Mouse (Mus musculus) heart, embryonic 15.5 days (tissue): ENCODE data around the gene Col28a1. TPM values are rescaled to one million over a fixed set of nuclear protein-coding genes. Genes with fewer than 3 reads are reported as not detected.

Experiments
- ATAC-seq: fragments of 200-750 bp; cut with Nextera tagmentation; replicated peaks from 2 replicates; pipeline ENCODE4 v1.8.0; 2017; ENCODE audit warnings: low read depth, moderate TSS enrichment; ENCODE audit not compliant: insufficient number of reproducible peaks, insufficient read depth, low FRiP score
- H3K27ac ChIP-seq: fragments of 300-500 bp; sonication (generic); 2 replicates; pipeline ENCODE4 v1.5.1; 2015; ENCODE audit warnings: mild to moderate bottlenecking, inconsistent platforms
- H3K27me3 ChIP-seq: fragments of 300-500 bp; sonication (generic); 2 replicates; pipeline ENCODE4 v1.6.1; 2015; ENCODE audit warnings: inconsistent platforms
- H3K36me3 ChIP-seq: fragments of 300-500 bp; sonication (generic); 2 replicates; pipeline ENCODE4 v1.6.1; 2015; ENCODE audit warnings: mild to moderate bottlenecking, inconsistent platforms
- H3K4me1 ChIP-seq: fragments of 300-500 bp; sonication (generic); replicated peaks from 2 replicates; pipeline ENCODE4 v1.6.1; 2015; ENCODE audit warnings: inconsistent platforms
- H3K4me2 ChIP-seq: fragments of 300-500 bp; sonication (generic); 2 replicates; pipeline ENCODE4 v1.6.1; 2015; ENCODE audit warnings: inconsistent platforms, mild to moderate bottlenecking, moderate library complexity
- H3K4me3 ChIP-seq: fragments of 300-500 bp; sonication (generic); 2 replicates; pipeline ENCODE4 v1.5.1; 2015; ENCODE audit warnings: mild to moderate bottlenecking, inconsistent platforms
- H3K9ac ChIP-seq: fragments of 300-500 bp; sonication (generic); 2 replicates; pipeline ENCODE4 v1.6.1; 2015; ENCODE audit warnings: mild to moderate bottlenecking, inconsistent platforms
- H3K9me3 ChIP-seq: fragments of 300-500 bp; sonication (generic); replicated peaks from 2 replicates; pipeline ENCODE4 v1.6.1; 2016; ENCODE audit warnings: inconsistent platforms
- WGBS: fragments of 180-500 bp; shearing (Covaris S2); methylation state at CpG from one replicate; pipeline ENCODE4 v1.1.7; 2015; ENCODE audit warnings: mixed read lengths; 5-methylcytosine and 5-hydroxymethylcytosine counted together
- polyA plus RNA-seq: library from polyadenylated mRNA; unstranded; fragments of >200 nt; fragmentation: Nextera tagmentation; extraction: Ambion mirVana; gene quantifications from 2 replicates; pipeline ENCODE4 v1.2.1, GENCODE M21; 2015

Gene Col28a1
- polyA plus RNA-seq, 1 experiment from 2014 or later: 0.19 TPM

- no peak overlapping the region for H3K4me2 ChIP-seq
- no peak overlapping the region for H3K27ac ChIP-seq
- no peaks in the 10 kb centered on the region for H3K36me3 ChIP-seq
- H3K27me3 ChIP-seq: no peaks in the 10 kb centered on the region
- no peak overlapping the region for H3K4me3 ChIP-seq
- H3K9me3 ChIP-seq: no peaks in the 10 kb centered on the region
- no peak overlapping the region for H3K9ac ChIP-seq
- ATAC-seq: no peak; the same call in 1 of the 2 replicates
- 23% methylated on average over 2 of the region's 2 CpGs for WGBS
- H3K4me1 ChIP-seq: peaks cover 9% of the 10 kb centered on the region; the same call in 1 of the 2 replicates
Measured at GRCm38 (mm10) chr6:8174062-8174461, 18.4 kb downstream of the Col28a1 start.

- Histone ChIP-seq H3K27ac (no peak overlapping the region), H3K9ac (no peak overlapping the region), H3K4me2 (no peak overlapping the region), H3K27me3 (no peaks in the 10 kb centered on the region), H3K4me3 (no peak overlapping the region), H3K36me3 (no peaks in the 10 kb centered on the region), H3K4me1 (no peaks in the 10 kb centered on the region), H3K9me3 (no peaks in the 10 kb centered on the region)
- ATAC-seq: no peak
- 52% methylated on average over 1 of the region's 1 CpGs for WGBS
Measured at GRCm38 (mm10) chr6:8172101-8172500, 20.3 kb downstream of the Col28a1 start.

- ATAC-seq: no peak
- 0 out of 2 replicates have a peak, but pooled peaks cover 2% of the 10 kb centered on the region for H3K4me1 ChIP-seq
- 57% methylated on average over 1 of the region's 1 CpGs for WGBS
Measured at GRCm38 (mm10) chr6:8164741-8165140, 27.7 kb downstream of the Col28a1 start.

GRCm38 (mm10) chr6:8160001-8160400 is 32.4 kb downstream of the Col28a1 start:
- no peaks in the 10 kb centered on the region for H3K27me3 ChIP-seq
- no peak overlapping the region for H3K27ac ChIP-seq
- no peak overlapping the region for H3K4me2 ChIP-seq
- ATAC-seq: no peak
- H3K9me3 ChIP-seq: no peaks in the 10 kb centered on the region
- no peak overlapping the region for H3K9ac ChIP-seq
- WGBS: 42% methylated on average over 2 of the region's 2 CpGs
- H3K4me3 ChIP-seq: no peak overlapping the region
- H3K36me3 ChIP-seq: no peaks in the 10 kb centered on the region
- H3K4me1 ChIP-seq: 0 out of 2 replicates have a peak, but pooled peaks cover 2% of the 10 kb centered on the region

More at GRCm38 (mm10) chr6:8164741-8165140, 27.7 kb downstream of the Col28a1 start:
- Histone ChIP-seq H3K36me3 (no peaks in the 10 kb centered on the region), H3K27me3 (no peaks in the 10 kb centered on the region), H3K9ac (no peak overlapping the region), H3K27ac (no peak overlapping the region), H3K4me2 (no peak overlapping the region), H3K9me3 (no peaks in the 10 kb centered on the region), H3K4me3 (no peak overlapping the region)

GRCm38 (mm10) chr6:8157121-8157520 is 35.3 kb downstream of the Col28a1 start:
- Histone ChIP-seq H3K4me3 (no peak overlapping the region), H3K27ac (no peak overlapping the region), H3K9me3 (no peaks in the 10 kb centered on the region), H3K27me3 (no peaks in the 10 kb centered on the region), H3K4me2 (no peak overlapping the region), H3K9ac (no peak overlapping the region), H3K4me1 (0 out of 2 replicates have a peak, but pooled peaks cover 2% of the 10 kb centered on the region), H3K36me3 (no peaks in the 10 kb centered on the region)
- no peak for ATAC-seq

GRCm38 (mm10) chr6:8152551-8153361 is 39.7 kb downstream of the Col28a1 start:
- H3K27ac ChIP-seq: no peak overlapping the region
- no peak overlapping the region for H3K4me2 ChIP-seq
- H3K9me3 ChIP-seq: no peaks in the 10 kb centered on the region
- 57% methylated on average over 10 of the region's 10 CpGs for WGBS
- ATAC-seq: no peak
- no peak overlapping the region for H3K9ac ChIP-seq
- no peaks in the 10 kb centered on the region for H3K27me3 ChIP-seq
- H3K4me3 ChIP-seq: no peak overlapping the region
- no peaks in the 10 kb centered on the region for H3K4me1 ChIP-seq
- H3K36me3 ChIP-seq: no peaks in the 10 kb centered on the region

- Histone ChIP-seq H3K9me3 (no peaks in the 10 kb centered on the region), H3K4me3 (no peak overlapping the region)
- WGBS: 82% methylated on average over 2 of the region's 2 CpGs
Measured at GRCm38 (mm10) chr6:8148916-8149315, 43.5 kb downstream of the Col28a1 start.

GRCm38 (mm10) chr6:8141881-8142280 is 50.5 kb downstream of the Col28a1 start:
- no peaks in the 10 kb centered on the region for H3K4me1 ChIP-seq
- H3K9ac ChIP-seq: no peak overlapping the region
- no peak overlapping the region for H3K27ac ChIP-seq
- no peak for ATAC-seq
- H3K4me3 ChIP-seq: no peak overlapping the region
- no peak overlapping the region for H3K4me2 ChIP-seq
- no peaks in the 10 kb centered on the region for H3K9me3 ChIP-seq
- no peaks in the 10 kb centered on the region for H3K27me3 ChIP-seq
- 26% methylated on average over 1 of the region's 1 CpGs for WGBS
- H3K36me3 ChIP-seq: no peaks in the 10 kb centered on the region

More at GRCm38 (mm10) chr6:8148916-8149315, 43.5 kb downstream of the Col28a1 start:
- no peak overlapping the region for H3K9ac ChIP-seq
- H3K4me1 ChIP-seq: no peaks in the 10 kb centered on the region
- no peak overlapping the region for H3K4me2 ChIP-seq
- H3K27me3 ChIP-seq: no peaks in the 10 kb centered on the region
- no peaks in the 10 kb centered on the region for H3K36me3 ChIP-seq
- H3K27ac ChIP-seq: no peak overlapping the region
- no peak for ATAC-seq

GRCm38 (mm10) chr6:8130149-8130548 is 62.3 kb downstream of the Col28a1 start:
- no peak overlapping the region for H3K9ac ChIP-seq
- no peak overlapping the region for H3K4me2 ChIP-seq
- no peak for ATAC-seq
- H3K27ac ChIP-seq: no peak overlapping the region
- H3K9me3 ChIP-seq: no peaks in the 10 kb centered on the region
- no peaks in the 10 kb centered on the region for H3K4me1 ChIP-seq
- H3K4me3 ChIP-seq: no peak overlapping the region
- 66% methylated on average over 7 of the region's 7 CpGs for WGBS
- no peaks in the 10 kb centered on the region for H3K36me3 ChIP-seq
- no peaks in the 10 kb centered on the region for H3K27me3 ChIP-seq

- Histone ChIP-seq H3K4me1 (no peaks in the 10 kb centered on the region), H3K9ac (no peak overlapping the region), H3K27me3 (no peaks in the 10 kb centered on the region), H3K4me2 (no peak overlapping the region), H3K9me3 (no peaks in the 10 kb centered on the region), H3K4me3 (no peak overlapping the region), H3K36me3 (no peaks in the 10 kb centered on the region), H3K27ac (no peak overlapping the region)
- no peak for ATAC-seq
- 73% methylated on average over 1 of the region's 1 CpGs for WGBS
Measured at GRCm38 (mm10) chr6:8128164-8128563, 64.3 kb downstream of the Col28a1 start.

GRCm38 (mm10) chr6:8126545-8126944 is 65.9 kb downstream of the Col28a1 start:
- no peak overlapping the region for H3K27ac ChIP-seq
- H3K4me1 ChIP-seq: no peaks in the 10 kb centered on the region
- H3K9me3 ChIP-seq: no peaks in the 10 kb centered on the region
- no peak for ATAC-seq
- H3K9ac ChIP-seq: no peak overlapping the region
- H3K4me3 ChIP-seq: no peak overlapping the region
- H3K4me2 ChIP-seq: no peak overlapping the region
- no peaks in the 10 kb centered on the region for H3K36me3 ChIP-seq
- H3K27me3 ChIP-seq: no peaks in the 10 kb centered on the region
- WGBS: 53% methylated on average over 3 of the region's 3 CpGs

- WGBS: 73% methylated on average over 2 of the region's 2 CpGs
- no peaks in the 10 kb centered on the region for H3K36me3 ChIP-seq
- ATAC-seq: no peak
Measured at GRCm38 (mm10) chr6:8119116-8119515, 73.3 kb downstream of the Col28a1 start.

More at GRCm38 (mm10) chr6:8119116-8119515, 73.3 kb downstream of the Col28a1 start:
- Histone ChIP-seq H3K27me3 (no peaks in the 10 kb centered on the region), H3K9ac (no peak overlapping the region), H3K27ac (no peak overlapping the region), H3K4me1 (no peaks in the 10 kb centered on the region), H3K4me3 (no peak overlapping the region), H3K9me3 (no peaks in the 10 kb centered on the region), H3K4me2 (no peak overlapping the region)
